Mouse (Mus musculus): ENCODE results near the gene Kitl. TPM values are rescaled to one million over a fixed set of nuclear protein-coding genes. Genes with fewer than 3 reads are reported as not detected.

Gene Kitl
- polyA plus RNA-seq, 1 experiment from 2014 or later: 16.7 TPM

- ATAC-seq (ENCODE audit: low FRiP score, low read depth): peak; percentile 31
- peak overlapping the region; percentile 62 for H3K4me3 ChIP-seq
- under 1% methylated on average over 28 of the region's 28 CpGs for WGBS
- H3K4me2 ChIP-seq (replicated peaks): peak overlapping the region; percentile 100
- H3K27ac ChIP-seq: no peak overlapping the region
- H3K4me1 ChIP-seq: peaks cover 7% of the 10 kb centered on the region; the same call in 1 of the 2 replicates
- no peaks in the 10 kb centered on the region for H3K9me3 ChIP-seq
- peaks cover 12% of the 10 kb centered on the region for H3K27me3 ChIP-seq (replicated peaks)
- H3K36me3 ChIP-seq: no peaks in the 10 kb centered on the region
- peak overlapping the region; percentile 65 for H3K9ac ChIP-seq
Observed at GRCm38 (mm10) chr10:100016326-100016709, 888 bp downstream of the Kitl start.

- H3K4me2 ChIP-seq (replicated peaks): peak overlapping the region; percentile 100
- no peak for ATAC-seq (ENCODE audit: low FRiP score, low read depth)
- no peak overlapping the region for H3K27ac ChIP-seq
- H3K9ac ChIP-seq: no peak overlapping the region
- peak overlapping the region; percentile 5; the same call in 1 of the 2 replicates for H3K4me3 ChIP-seq
- H3K36me3 ChIP-seq: no peaks in the 10 kb centered on the region
- H3K4me1 ChIP-seq: peaks cover 11% of the 10 kb centered on the region; the same call in 1 of the 2 replicates
- H3K27me3 ChIP-seq (replicated peaks): peaks cover 16% of the 10 kb centered on the region
- H3K9me3 ChIP-seq: no peaks in the 10 kb centered on the region
- 17% methylated on average over 13 of the region's 13 CpGs for WGBS
Observed at GRCm38 (mm10) chr10:100016941-100017770, 1.7 kb downstream of the Kitl start.

- 4% methylated on average over 10 of the region's 10 CpGs for WGBS
- Histone ChIP-seq H3K4me2 (replicated peaks) (peak overlapping the region; percentile 100), H3K4me3 (0 out of 2 replicates have a peak overlapping the region, but pooled peaks have one; percentile 5), H3K9ac (no peak overlapping the region), H3K9me3 (no peaks in the 10 kb centered on the region), H3K4me1 (peaks cover 15% of the 10 kb centered on the region; the same call in 1 of the 2 replicates), H3K27me3 (replicated peaks) (peaks cover 16% of the 10 kb centered on the region), H3K36me3 (no peaks in the 10 kb centered on the region), H3K27ac (no peak overlapping the region)
- no peak for ATAC-seq (ENCODE audit: low FRiP score, low read depth)
Observed at GRCm38 (mm10) chr10:100017771-100018070, 2.3 kb downstream of the Kitl start.

- 33% methylated on average over 5 of the region's 5 CpGs for WGBS
- Histone ChIP-seq H3K36me3 (no peaks in the 10 kb centered on the region), H3K4me2 (replicated peaks) (peak overlapping the region; percentile 7; the same call in 1 of the 2 replicates), H3K4me1 (peaks cover 15% of the 10 kb centered on the region; the same call in 1 of the 2 replicates), H3K9me3 (no peaks in the 10 kb centered on the region), H3K27me3 (replicated peaks) (peaks cover 16% of the 10 kb centered on the region), H3K27ac (no peak overlapping the region), H3K9ac (no peak overlapping the region), H3K4me3 (no peak overlapping the region)
- no peak for ATAC-seq (ENCODE audit: low FRiP score, low read depth)
Observed at GRCm38 (mm10) chr10:100018493-100018892, 3.1 kb downstream of the Kitl start.

- no peaks in the 10 kb centered on the region for H3K9me3 ChIP-seq
- H3K36me3 ChIP-seq: no peaks in the 10 kb centered on the region
- peaks cover 16% of the 10 kb centered on the region for H3K27me3 ChIP-seq (replicated peaks)
- H3K9ac ChIP-seq: no peak overlapping the region
- 50% methylated on average over 17 of the region's 17 CpGs for WGBS
- H3K4me3 ChIP-seq: no peak overlapping the region
- ATAC-seq (ENCODE audit: low FRiP score, low read depth): no peak
- H3K27ac ChIP-seq: no peak overlapping the region
- H3K4me2 ChIP-seq (replicated peaks): no peak overlapping the region
- H3K4me1 ChIP-seq: peaks cover 15% of the 10 kb centered on the region; the same call in 1 of the 2 replicates
Observed at GRCm38 (mm10) chr10:100019246-100020195, 4.1 kb downstream of the Kitl start.

GRCm38 (mm10) chr10:100022090-100022834 is 6.8 kb downstream of the Kitl start:
- Histone ChIP-seq H3K4me3 (no peak overlapping the region), H3K9me3 (no peaks in the 10 kb centered on the region), H3K27ac (no peak overlapping the region), H3K9ac (no peak overlapping the region), H3K27me3 (replicated peaks) (peaks cover 8% of the 10 kb centered on the region), H3K4me2 (replicated peaks) (peak overlapping the region; percentile 6; the same call in 1 of the 2 replicates), H3K4me1 (peaks cover 9% of the 10 kb centered on the region; the same call in 1 of the 2 replicates), H3K36me3 (no peaks in the 10 kb centered on the region)
- WGBS: 13% methylated on average over 11 of the region's 11 CpGs
- peak; percentile 69 for ATAC-seq (ENCODE audit: low FRiP score, low read depth)

- H3K36me3 ChIP-seq: no peaks in the 10 kb centered on the region
- ATAC-seq (ENCODE audit: low FRiP score, low read depth): 0 out of 2 replicates have a peak, but pooled peaks have one; percentile 18
- no peak overlapping the region for H3K27ac ChIP-seq
- H3K9me3 ChIP-seq: no peaks in the 10 kb centered on the region
- H3K4me3 ChIP-seq: no peak overlapping the region
- WGBS: 47% methylated on average over 1 of the region's 1 CpGs
- peaks cover 8% of the 10 kb centered on the region; the same call in 1 of the 2 replicates for H3K4me1 ChIP-seq
- no peak overlapping the region for H3K9ac ChIP-seq
- H3K27me3 ChIP-seq (replicated peaks): 0 out of 2 replicates have a peak, but pooled peaks cover 5% of the 10 kb centered on the region
- H3K4me2 ChIP-seq (replicated peaks): no peak overlapping the region
Observed at GRCm38 (mm10) chr10:100022835-100023093, 7.3 kb downstream of the Kitl start.

GRCm38 (mm10) chr10:100025665-100026064 is 10.2 kb downstream of the Kitl start:
- Histone ChIP-seq H3K9ac (no peak overlapping the region), H3K9me3 (no peaks in the 10 kb centered on the region), H3K4me1 (peaks cover 8% of the 10 kb centered on the region; the same call in 1 of the 2 replicates), H3K4me2 (replicated peaks) (no peak overlapping the region), H3K27me3 (replicated peaks) (0 out of 2 replicates have a peak, but pooled peaks cover 5% of the 10 kb centered on the region), H3K36me3 (no peaks in the 10 kb centered on the region), H3K27ac (no peak overlapping the region), H3K4me3 (no peak overlapping the region)
- 77% methylated on average over 8 of the region's 8 CpGs for WGBS
- ATAC-seq (ENCODE audit: low FRiP score, low read depth): no peak

GRCm38 (mm10) chr10:100026778-100027177 is 11.3 kb downstream of the Kitl start:
- WGBS: 80% methylated on average over 1 of the region's 1 CpGs
- no peak overlapping the region for H3K27ac ChIP-seq
- no peak overlapping the region for H3K4me2 ChIP-seq (replicated peaks)
- H3K9me3 ChIP-seq: no peaks in the 10 kb centered on the region
- H3K36me3 ChIP-seq: no peaks in the 10 kb centered on the region
- 0 out of 2 replicates have a peak, but pooled peaks cover under 1% of the 10 kb centered on the region for H3K27me3 ChIP-seq (replicated peaks)
- no peak for ATAC-seq (ENCODE audit: low FRiP score, low read depth)
- peaks cover 8% of the 10 kb centered on the region; the same call in 1 of the 2 replicates for H3K4me1 ChIP-seq
- H3K4me3 ChIP-seq: no peak overlapping the region
- no peak overlapping the region for H3K9ac ChIP-seq

GRCm38 (mm10) chr10:100030385-100030784 is 15.0 kb downstream of the Kitl start:
- 79% methylated on average over 5 of the region's 5 CpGs for WGBS
- H3K4me2 ChIP-seq (replicated peaks): no peak overlapping the region
- no peaks in the 10 kb centered on the region for H3K9me3 ChIP-seq
- no peak overlapping the region for H3K9ac ChIP-seq
- no peaks in the 10 kb centered on the region for H3K36me3 ChIP-seq
- no peak overlapping the region for H3K27ac ChIP-seq
- no peak for ATAC-seq (ENCODE audit: low FRiP score, low read depth)
- no peaks in the 10 kb centered on the region for H3K27me3 ChIP-seq (replicated peaks)
- no peaks in the 10 kb centered on the region for H3K4me1 ChIP-seq
- H3K4me3 ChIP-seq: no peak overlapping the region

- ATAC-seq (ENCODE audit: low FRiP score, low read depth): 0 out of 2 replicates have a peak, but pooled peaks have one; percentile 29
- H3K27me3 ChIP-seq (replicated peaks): no peaks in the 10 kb centered on the region
- no peaks in the 10 kb centered on the region for H3K36me3 ChIP-seq
- no peaks in the 10 kb centered on the region for H3K4me1 ChIP-seq
- no peak overlapping the region for H3K9ac ChIP-seq
- H3K9me3 ChIP-seq: no peaks in the 10 kb centered on the region
- H3K4me2 ChIP-seq (replicated peaks): no peak overlapping the region
- no peak overlapping the region for H3K4me3 ChIP-seq
- no peak overlapping the region for H3K27ac ChIP-seq
- WGBS: 85% methylated on average over 12 of the region's 12 CpGs
Observed at GRCm38 (mm10) chr10:100030980-100031516, 15.6 kb downstream of the Kitl start.

Measured in neural tube, embryonic 12.5 days (tissue).